In the genomic region with DNA sequence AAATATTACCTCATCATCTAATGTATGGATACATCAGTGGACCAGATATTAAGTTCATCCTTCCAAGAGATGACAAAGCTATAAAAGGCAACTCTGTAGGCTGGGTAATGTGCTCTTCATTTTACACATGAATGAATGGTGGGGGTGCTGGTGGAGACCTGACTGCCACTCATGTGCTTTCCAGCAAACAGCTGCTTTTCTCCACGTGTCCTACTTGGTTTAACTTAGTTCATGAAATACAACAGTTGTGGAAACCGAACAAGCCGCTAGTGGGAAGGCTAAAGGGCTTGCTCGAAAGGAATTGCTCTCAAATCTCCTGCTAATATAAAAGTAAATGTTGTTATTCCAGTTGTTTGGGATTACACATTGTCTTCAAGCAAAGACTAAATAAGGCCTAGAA, we compare ENCODE assay signal across 24 mouse cellular contexts. TPM values are rescaled to one million over a fixed set of nuclear protein-coding genes. Genes with fewer than 3 reads are reported as not detected.
DNase-seq lines count a peak whose midpoint lies in the region; ATAC-seq and TF ChIP-seq lines count a peak whose summit lies in the region.
"Had no signal": no experiment of that assay in that cellular context is flagged by ENCODE, and none has a peak within 500 bp of the region (broad histone marks: within the 10 kb centered on the region; RNA-seq: fewer than 3 reads in every experiment).

No protein-coding gene starts in this region.

- no peak overlapping the region for H3K27ac ChIP-seq in embryonic facial prominence, embryonic 14.5 days (replicated peaks; ENCODE audit: low read depth, low read length)
- no peak overlapping the region for H3K27ac ChIP-seq in embryonic facial prominence, embryonic 10.5 days (replicated peaks)
- peak overlapping the region; percentile 96 for H3K27ac ChIP-seq in liver, embryonic 11.5 days (ENCODE audit: low read depth, low read length)
- peak overlapping the region; percentile 98 for H3K27ac ChIP-seq in liver, embryonic 12.5 days
- no peak overlapping the region for H3K27ac ChIP-seq in cerebellum, adult 2 months (ENCODE audit: insufficient read depth, low read length)
- H3K27ac ChIP-seq: embryonic facial prominence, embryonic 15.5 days; hindbrain, embryonic 14.5 days; kidney, postnatal 0 days; limb, embryonic 10.5 days; macrophage; midbrain, embryonic 12.5 days; stomach, postnatal 0 days had no signal

- H3K9ac ChIP-seq in embryonic facial prominence, embryonic 14.5 days (ENCODE audit: low read depth, low read length) = no peak overlapping the region
- H3K9ac ChIP-seq in liver, embryonic 11.5 days (ENCODE audit: low read depth, low read length) = no peak overlapping the region; the same call in 1 of the 2 replicates
- peak overlapping the region; percentile 77 for H3K9ac ChIP-seq in liver, embryonic 12.5 days
- H3K9ac ChIP-seq: embryonic facial prominence, embryonic 15.5 days had no signal

- no peak overlapping the region for H3ac ChIP-seq in myocyte (ENCODE audit: control insufficient read depth, insufficient read length)

- peaks cover 23% of the 10 kb centered on the region for H3K79me2 ChIP-seq in myocyte (ENCODE audit: control insufficient read depth, insufficient read depth)

- no peaks in the 10 kb centered on the region for H3K36me3 ChIP-seq in embryonic facial prominence, embryonic 14.5 days (ENCODE audit: control insufficient read depth, insufficient read depth, low read length)
- H3K36me3 ChIP-seq in embryonic facial prominence, embryonic 10.5 days (replicated peaks) = no peaks in the 10 kb centered on the region
- H3K36me3 ChIP-seq in liver, embryonic 11.5 days (ENCODE audit: control insufficient read depth, insufficient read depth, low read length) = no peaks in the 10 kb centered on the region
- peaks cover 27% of the 10 kb centered on the region for H3K36me3 ChIP-seq in liver, embryonic 12.5 days
- H3K36me3 ChIP-seq in myocyte (ENCODE audit: control insufficient read depth, insufficient read depth) = peaks cover 22% of the 10 kb centered on the region
- H3K36me3 ChIP-seq: embryonic facial prominence, embryonic 15.5 days; limb, embryonic 10.5 days; midbrain, embryonic 12.5 days had no signal

- H3K27me3 ChIP-seq in embryonic facial prominence, embryonic 14.5 days (replicated peaks; ENCODE audit: control insufficient read depth, insufficient read depth, low read length) = no peaks in the 10 kb centered on the region
- peaks cover 13% of the 10 kb centered on the region for H3K27me3 ChIP-seq in embryonic facial prominence, embryonic 10.5 days (replicated peaks; ENCODE audit: low read depth, poor library complexity, severe bottlenecking)
- H3K27me3 ChIP-seq in liver, embryonic 11.5 days (replicated peaks; ENCODE audit: control insufficient read depth, insufficient read depth, low read length) = no peaks in the 10 kb centered on the region
- H3K27me3 ChIP-seq in liver, embryonic 12.5 days (replicated peaks) = no peaks in the 10 kb centered on the region
- no peaks in the 10 kb centered on the region for H3K27me3 ChIP-seq in myocyte (ENCODE audit: control insufficient read depth, insufficient read depth, insufficient read length)
- no peaks in the 10 kb centered on the region for H3K27me3 ChIP-seq in cerebellum, adult 2 months (ENCODE audit: control insufficient read depth, insufficient read depth, low read length)
- H3K27me3 ChIP-seq: embryonic facial prominence, embryonic 15.5 days; Patski had no signal

- WGBS in embryonic facial prominence, embryonic 14.5 days = 66% methylated on average over 4 of the region's 4 CpGs
- WGBS in embryonic facial prominence, embryonic 10.5 days = 71% methylated on average over 4 of the region's 4 CpGs
- WGBS in liver, embryonic 11.5 days = 68% methylated on average over 4 of the region's 4 CpGs
- WGBS in liver, embryonic 12.5 days (ENCODE audit: insufficient replicate concordance) = 62% methylated on average over 4 of the region's 4 CpGs
- WGBS in cerebellum, adult 2 months = 91% methylated on average over 4 of the region's 4 CpGs

- DNase-seq in embryonic facial prominence, embryonic 14.5 days (ENCODE audit: low spot score) = peak; percentile 31
- DNase-seq in embryonic facial prominence, embryonic 10.5 days (ENCODE audit: low spot score) = no peak
- DNase-seq in liver, embryonic 11.5 days (ENCODE audit: low spot score) = no peak
- DNase-seq in liver = no peak
- DNase-seq in cerebellum, adult 2 months = no peak
- no peak for DNase-seq in thymus, adult 18-20 months
- DNase-seq: adrenal gland, adult 8-10 months; cerebellum, adult 11-12 months; cerebellum, postnatal 36 days; embryo, embryonic 11 days; heart, postnatal 36 days; kidney, adult 2 months had no signal

- H3K4me3 ChIP-seq in embryonic facial prominence, embryonic 14.5 days (ENCODE audit: low read depth, low read length) = no peak overlapping the region
- H3K4me3 ChIP-seq in embryonic facial prominence, embryonic 10.5 days = no peak overlapping the region
- 0 out of 2 replicates have a peak overlapping the region, but pooled peaks have one; percentile 35 for H3K4me3 ChIP-seq in liver, embryonic 11.5 days (ENCODE audit: low read depth, low read length)
- peak overlapping the region; percentile 61 for H3K4me3 ChIP-seq in liver, embryonic 12.5 days
- H3K4me3 ChIP-seq in myocyte = peak overlapping the region; percentile 98
- no peak overlapping the region for H3K4me3 ChIP-seq in cerebellum, adult 2 months (replicated peaks; ENCODE audit: insufficient read depth, low read depth, low read length)
- H3K4me3 ChIP-seq: embryonic facial prominence, embryonic 15.5 days; limb, embryonic 10.5 days; midbrain, embryonic 12.5 days had no signal

- no peak overlapping the region for H3K4me2 ChIP-seq in embryonic facial prominence, embryonic 14.5 days (ENCODE audit: low read depth, low read length)
- H3K4me2 ChIP-seq in liver, embryonic 11.5 days = peak overlapping the region; percentile 23; the same call in 1 of the 2 replicates
- peak overlapping the region; percentile 78 for H3K4me2 ChIP-seq in liver, embryonic 12.5 days
- H3K4me2 ChIP-seq in myocyte (ENCODE audit: low read depth) = peak overlapping the region; percentile 31
- H3K4me2 ChIP-seq: embryonic facial prominence, embryonic 15.5 days had no signal

- TF ChIP-seq CTCF in cerebellum, adult 2 months (IDR thresholded peaks at IDR 0.05; ENCODE audit: borderline replicate concordance, insufficient read depth, low read depth, low read length) = no peak

- no peaks in the 10 kb centered on the region for H3K9me3 ChIP-seq in embryonic facial prominence, embryonic 14.5 days (ENCODE audit: control insufficient read depth, low read length)
- H3K9me3 ChIP-seq in embryonic facial prominence, embryonic 10.5 days = no peaks in the 10 kb centered on the region
- H3K9me3 ChIP-seq in liver, embryonic 11.5 days (ENCODE audit: control insufficient read depth, low read length) = no peaks in the 10 kb centered on the region
- H3K9me3 ChIP-seq in liver, embryonic 12.5 days (replicated peaks) = no peaks in the 10 kb centered on the region
- H3K9me3 ChIP-seq: embryonic facial prominence, embryonic 15.5 days; limb, embryonic 10.5 days; midbrain, embryonic 12.5 days had no signal

- TF ChIP-seq POLR2A in myocyte (IDR thresholded peaks at IDR 0.05; ENCODE audit: insufficient read length, low read depth) = peak; percentile 54
- TF ChIP-seq POLR2A in cerebellum, adult 2 months (IDR thresholded peaks at IDR 0.05; ENCODE audit: borderline replicate concordance, insufficient read depth, low read length) = no peak

- peaks cover 12% of the 10 kb centered on the region; the same call in 1 of the 2 replicates for H3K4me1 ChIP-seq in embryonic facial prominence, embryonic 14.5 days (ENCODE audit: control insufficient read depth, insufficient read depth, low read length)
- H3K4me1 ChIP-seq in embryonic facial prominence, embryonic 10.5 days = peaks cover 35% of the 10 kb centered on the region
- peaks cover 20% of the 10 kb centered on the region for H3K4me1 ChIP-seq in liver, embryonic 11.5 days (replicated peaks; ENCODE audit: control insufficient read depth, insufficient read depth, low read length)
- H3K4me1 ChIP-seq in liver, embryonic 12.5 days = peaks cover 58% of the 10 kb centered on the region
- H3K4me1 ChIP-seq in cerebellum, adult 2 months (ENCODE audit: control insufficient read depth, insufficient read depth, low read length) = peaks cover 2% of the 10 kb centered on the region; the same call in 1 of the 2 replicates

- ATAC-seq in embryonic facial prominence, embryonic 14.5 days (ENCODE audit: low read depth) = no peak
- no peak for ATAC-seq in liver, embryonic 11.5 days (replicated peaks; ENCODE audit: low FRiP score)
- no peak for ATAC-seq in liver, embryonic 12.5 days
- ATAC-seq: inflammation-experienced regulatory T-cells, adult 6 months; lung, postnatal 0 days; Patski had no signal

TF ChIP-seq in myocyte, 11 proteins besides CTCF, POLR2A, EP300 and RAD21:
- TF ChIP-seq SRF (IDR thresholded peaks at IDR 0.05; ENCODE audit: control insufficient read depth, insufficient read length, low read depth) (no peak), TCF3 (IDR thresholded peaks at IDR 0.05; ENCODE audit: insufficient read length, low read depth) (no peak), MYOD1 (IDR thresholded peaks at IDR 0.05; ENCODE audit: control insufficient read depth in 1 of 3, insufficient read length in 2 of 3, low read depth in 2 of 3) (peak in 2 of 3 experiments; percentile 47 to 62), CEBPB (IDR thresholded peaks at IDR 0.05; ENCODE audit: insufficient read depth, poor library complexity, severe bottlenecking) (no peak), USF1 (IDR thresholded peaks at IDR 0.05; ENCODE audit: low read depth) (peak; percentile 24), E2F4 (IDR thresholded peaks at IDR 0.05; ENCODE audit: insufficient read depth) (no peak), POLR2AphosphoS2 (IDR thresholded peaks at IDR 0.05; ENCODE audit: insufficient read length, low read depth) (peak; percentile 85), MYOG (IDR thresholded peaks at IDR 0.05; ENCODE audit: control insufficient read depth in 1 of 3, insufficient read depth in 1 of 3, insufficient read length in 2 of 3, low read depth in 2 of 3) (peak in 2 of 3 experiments; percentile 44 to 71)

RNA-seq across cellular contexts. Expression of gene Gadd45a, which starts 3.7 kb away (rescaled TPM):
- 9.9 and 12.7 TPM in 2 replicates for polyA plus RNA-seq in embryonic facial prominence, embryonic 14.5 days (2014; fragmentation: Nextera tagmentation; extraction: Ambion mirVana)
- polyA plus RNA-seq in embryonic facial prominence, embryonic 10.5 days (2016; fragmentation: Nextera tagmentation; extraction: Ambion mirVana) = 18.2 and 23.8 TPM in 2 replicates
- 27.9 and 31.1 TPM in 2 replicates for polyA plus RNA-seq in liver, embryonic 11.5 days (2014; fragmentation: Nextera tagmentation; extraction: Ambion mirVana)
- 88.3 and 96.9 TPM in 2 replicates for polyA plus RNA-seq in liver, embryonic 12.5 days (2016; fragmentation: Nextera tagmentation; extraction: Ambion mirVana)
- polyA plus RNA-seq in myocyte (2012; fragmentation: generic; extraction: Trizol) = 381 TPM
- 30.4 TPM in 2 replicates for polyA plus RNA-seq in cerebellum, adult 2 months (2012; rRNA removed)

Comparison
In these comparisons a context has a peak if more than half of its experiments do, and no peak if none do; other contexts are left out.
1. H3K27ac ChIP-seq: peak in liver, embryonic 11.5 days (single experiment) and liver, embryonic 12.5 days (single experiment); none in embryonic facial prominence, embryonic 14.5 days (single experiment), embryonic facial prominence, embryonic 10.5 days (single experiment) and cerebellum, adult 2 months (single experiment).
2. H3K4me3 ChIP-seq: peak in liver, embryonic 11.5 days (single experiment), liver, embryonic 12.5 days (single experiment) and myocyte (single experiment); none in embryonic facial prominence, embryonic 14.5 days (single experiment), embryonic facial prominence, embryonic 10.5 days (single experiment) and cerebellum, adult 2 months (single experiment).